Mouse (Mus musculus): ENCODE measurements around the gene Dph1. TPM values are rescaled to one million over a fixed set of nuclear protein-coding genes. Genes with fewer than 3 reads are reported as not detected.
"Not testable (repeated sequence)": the region's sequence is repeated elsewhere in the genome, so short reads cannot be mapped to it uniquely, and the experiment has no call there.

Gene Dph1
- polyA plus RNA-seq, 1 experiment from 2014 or later = 21.3 TPM

DNA sequence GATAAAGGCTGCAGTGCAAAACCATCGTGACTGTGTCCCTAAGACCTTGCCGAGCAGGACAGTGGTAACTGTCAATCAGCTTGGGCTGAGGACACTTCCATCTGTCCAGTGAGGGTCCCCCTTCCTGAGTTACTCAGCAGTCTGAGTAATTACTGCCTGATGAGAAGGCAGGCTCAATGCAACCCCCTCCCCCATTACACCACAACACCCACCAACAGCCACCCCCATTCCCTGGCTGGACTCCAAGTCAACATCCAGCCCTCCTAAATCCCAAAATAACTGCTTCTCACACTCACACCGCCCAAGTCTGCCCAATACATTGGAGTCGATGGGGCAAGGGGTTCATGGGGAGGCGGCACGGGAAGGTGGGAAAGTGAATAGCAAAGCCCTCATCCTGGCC is 800 bp upstream of the Dph1 start:
- peak overlapping the region; percentile 18; the same call in 1 of the 2 replicates for H3K4me2 ChIP-seq
- peaks cover 70% of the 10 kb centered on the region for H3K4me1 ChIP-seq
- no peak overlapping the region for H3K4me3 ChIP-seq
- peak overlapping the region; percentile 40; the same call in 1 of the 2 replicates for H3K9ac ChIP-seq
- H3K27ac ChIP-seq (replicated peaks) = peak overlapping the region; percentile 36
- peaks cover 51% of the 10 kb centered on the region for H3K27me3 ChIP-seq (replicated peaks)
- ATAC-seq (ENCODE audit: extremely low read depth, insufficient number of reproducible peaks, low FRiP score, low TSS enrichment) = no peak
- H3K36me3 ChIP-seq = no peaks in the 10 kb centered on the region
- no peaks in the 10 kb centered on the region for H3K9me3 ChIP-seq
- 36% methylated on average over 6 of the region's 6 CpGs for WGBS

DNA sequence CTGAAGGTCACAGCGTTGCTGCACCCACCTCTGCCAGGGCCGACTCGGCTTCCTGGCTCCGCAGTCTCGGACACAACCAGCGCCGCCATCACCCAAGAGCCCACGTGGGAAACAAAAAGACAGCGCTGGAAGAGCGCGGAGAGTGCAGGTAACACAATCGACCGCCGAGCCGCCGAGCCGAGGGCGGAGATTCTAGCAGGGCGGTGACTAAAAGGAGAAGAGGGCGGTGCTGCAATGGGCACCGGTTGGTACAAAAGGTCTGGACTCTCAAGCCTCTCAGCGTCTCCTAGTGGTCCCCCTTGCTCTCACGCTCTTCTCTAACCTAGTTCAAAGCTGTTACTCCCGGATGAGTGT is 693 bp downstream of the Dph1 start:
- peaks cover 8% of the 10 kb centered on the region; the same call in 1 of the 2 replicates for H3K36me3 ChIP-seq
- peaks cover 62% of the 10 kb centered on the region for H3K4me1 ChIP-seq
- peak overlapping the region; percentile 98 for H3K4me2 ChIP-seq
- peak overlapping the region; percentile 95 for H3K4me3 ChIP-seq
- peak overlapping the region; percentile 89 for H3K9ac ChIP-seq
- under 1% methylated on average over 24 of the region's 24 CpGs for WGBS
- peak; percentile 35; the same call in 1 of the 2 replicates for ATAC-seq (ENCODE audit: extremely low read depth, insufficient number of reproducible peaks, low FRiP score, low TSS enrichment)
- peak overlapping the region; percentile 64 for H3K27ac ChIP-seq (replicated peaks)
- peaks cover 36% of the 10 kb centered on the region for H3K27me3 ChIP-seq (replicated peaks)
- H3K9me3 ChIP-seq = no peaks in the 10 kb centered on the region

DNA sequence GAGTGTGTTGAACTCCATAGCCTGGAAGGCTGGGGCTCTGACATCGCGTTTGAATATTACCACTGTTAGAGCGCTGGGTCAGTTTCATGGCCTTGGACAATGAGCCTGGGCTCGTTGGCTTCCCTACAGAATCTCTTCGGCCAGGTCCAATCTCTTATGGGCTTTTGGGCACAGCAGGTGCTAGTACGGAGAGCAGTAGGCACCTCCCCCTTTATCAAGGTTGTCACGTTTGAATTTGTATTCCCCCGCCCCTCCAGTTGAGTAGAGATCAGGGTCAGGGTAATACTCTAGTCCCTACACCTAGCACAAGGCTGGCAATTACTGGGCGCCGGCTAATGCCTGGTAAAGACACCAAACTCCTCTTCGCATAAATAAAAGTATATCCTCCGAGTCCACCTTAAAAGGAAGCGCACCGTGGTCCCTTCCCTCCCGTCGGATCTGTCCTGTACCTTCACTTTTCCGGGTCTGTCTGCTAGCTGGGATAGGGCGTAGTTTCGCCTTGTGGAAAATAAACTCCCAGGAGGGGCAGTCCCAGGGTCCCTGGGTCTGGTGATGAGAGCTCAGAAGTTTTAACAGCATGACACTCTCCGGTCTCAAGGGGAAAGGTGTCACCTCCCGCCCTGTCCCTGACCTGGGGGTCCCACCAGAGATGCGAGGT is 1.2 kb downstream of the Dph1 start:
- Histone ChIP-seq H3K27ac (replicated peaks) (peak overlapping the region; percentile 51), H3K4me2 (peak overlapping the region; percentile 98), H3K36me3 (peaks cover 11% of the 10 kb centered on the region; the same call in 1 of the 2 replicates), H3K9me3 (no peaks in the 10 kb centered on the region), H3K9ac (peak overlapping the region; percentile 89), H3K27me3 (replicated peaks) (peaks cover 31% of the 10 kb centered on the region), H3K4me1 (peaks cover 57% of the 10 kb centered on the region), H3K4me3 (peak overlapping the region; percentile 95)
- WGBS = under 1% methylated on average over 22 of the region's 22 CpGs
- ATAC-seq (ENCODE audit: extremely low read depth, insufficient number of reproducible peaks, low FRiP score, low TSS enrichment) = no peak

DNA sequence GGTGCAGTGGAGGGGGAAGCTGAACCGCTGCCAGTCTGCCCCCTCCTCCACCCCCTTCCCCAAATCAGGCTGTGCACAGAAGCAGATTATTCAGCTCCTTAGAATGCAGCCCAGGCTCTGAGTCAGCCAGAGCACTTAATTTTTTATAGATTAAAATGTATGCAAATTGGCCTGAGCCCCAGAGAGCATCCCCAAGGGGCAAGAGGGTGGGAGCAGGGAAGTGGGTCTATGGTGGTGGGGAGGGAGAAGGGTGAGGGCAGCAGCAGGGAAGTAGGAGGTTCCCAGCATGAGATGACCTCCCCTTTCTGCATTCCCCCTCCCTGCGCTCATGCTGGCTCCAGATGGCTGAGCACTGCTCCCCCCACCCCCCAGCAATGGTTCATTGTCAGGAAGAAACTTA is 6.1 kb downstream of the Dph1 start:
- H3K36me3 ChIP-seq = peaks cover 58% of the 10 kb centered on the region
- no peaks in the 10 kb centered on the region for H3K9me3 ChIP-seq
- no peak overlapping the region for H3K4me2 ChIP-seq
- no peak overlapping the region for H3K27ac ChIP-seq (replicated peaks)
- no peaks in the 10 kb centered on the region for H3K27me3 ChIP-seq (replicated peaks)
- no peak overlapping the region for H3K4me3 ChIP-seq
- H3K9ac ChIP-seq = no peak overlapping the region
- no peak for ATAC-seq (ENCODE audit: extremely low read depth, insufficient number of reproducible peaks, low FRiP score, low TSS enrichment)
- WGBS = 67% methylated on average over 2 of the region's 2 CpGs
- peaks cover 14% of the 10 kb centered on the region for H3K4me1 ChIP-seq

DNA sequence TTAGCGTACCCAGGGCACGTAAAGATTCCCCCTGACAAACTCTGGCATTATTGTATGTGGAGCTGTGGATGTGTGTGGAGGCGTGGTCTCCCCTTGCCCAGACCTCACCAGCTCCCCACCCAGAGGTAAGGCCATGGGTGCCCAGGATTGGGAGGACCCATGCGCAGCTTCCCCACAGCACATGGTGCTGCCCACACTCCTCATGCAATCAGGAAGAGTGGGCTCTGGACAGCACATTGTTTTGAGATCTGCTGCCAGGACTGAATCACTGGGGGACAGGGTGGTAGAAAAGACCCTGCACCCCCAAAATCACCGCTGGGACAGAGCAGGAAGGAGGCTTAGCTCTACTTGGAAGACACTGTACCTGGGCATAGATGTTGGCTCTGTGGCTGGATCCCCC is 6.5 kb downstream of the Dph1 start:
- no peak overlapping the region for H3K9ac ChIP-seq
- H3K9me3 ChIP-seq = no peaks in the 10 kb centered on the region
- WGBS = 89% methylated on average over 5 of the region's 5 CpGs
- H3K4me1 ChIP-seq = peaks cover 14% of the 10 kb centered on the region
- H3K4me3 ChIP-seq = no peak overlapping the region
- no peak overlapping the region for H3K27ac ChIP-seq (replicated peaks)
- H3K4me2 ChIP-seq = no peak overlapping the region
- H3K36me3 ChIP-seq = peaks cover 58% of the 10 kb centered on the region
- no peaks in the 10 kb centered on the region for H3K27me3 ChIP-seq (replicated peaks)
- no peak for ATAC-seq (ENCODE audit: extremely low read depth, insufficient number of reproducible peaks, low FRiP score, low TSS enrichment)

DNA sequence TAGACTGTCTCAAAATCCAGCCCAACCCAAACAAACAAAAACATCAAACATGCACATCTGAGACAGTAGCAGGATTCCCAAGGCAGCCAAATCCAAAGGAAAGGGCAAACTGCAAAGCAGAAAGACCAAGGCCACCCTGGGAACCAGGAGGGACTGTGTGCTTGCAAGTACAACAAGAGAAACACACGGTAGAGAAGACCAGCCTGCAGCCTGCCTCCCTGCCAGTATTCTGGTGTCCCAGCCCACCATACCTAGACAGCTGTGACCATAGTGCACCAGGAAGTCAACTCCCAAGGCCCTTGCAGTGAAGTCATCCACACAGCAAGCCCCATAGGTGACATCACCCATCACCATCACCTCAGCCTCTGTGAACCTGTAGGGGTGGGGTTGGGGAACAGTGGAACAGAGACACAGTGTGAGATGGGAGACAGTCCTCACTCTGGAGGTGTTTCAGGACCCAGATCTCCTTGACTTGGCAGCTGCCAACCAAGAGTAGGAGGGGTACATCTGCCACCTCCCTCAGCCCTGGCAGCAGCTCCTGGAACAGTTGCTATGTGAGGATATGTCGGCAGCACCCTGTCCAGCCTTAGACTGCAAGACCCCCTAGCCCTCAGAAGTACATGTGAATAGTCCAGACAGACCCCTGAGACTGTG is 7.0 kb downstream of the Dph1 start:
- no peak overlapping the region for H3K4me3 ChIP-seq
- no peaks in the 10 kb centered on the region for H3K27me3 ChIP-seq (replicated peaks)
- H3K36me3 ChIP-seq = peaks cover 58% of the 10 kb centered on the region
- no peak overlapping the region for H3K9ac ChIP-seq
- H3K4me2 ChIP-seq = no peak overlapping the region
- peaks cover 14% of the 10 kb centered on the region for H3K4me1 ChIP-seq
- 78% methylated on average over 2 of the region's 2 CpGs for WGBS
- ATAC-seq (ENCODE audit: extremely low read depth, insufficient number of reproducible peaks, low FRiP score, low TSS enrichment) = no peak
- no peaks in the 10 kb centered on the region for H3K9me3 ChIP-seq
- no peak overlapping the region for H3K27ac ChIP-seq (replicated peaks)

DNA sequence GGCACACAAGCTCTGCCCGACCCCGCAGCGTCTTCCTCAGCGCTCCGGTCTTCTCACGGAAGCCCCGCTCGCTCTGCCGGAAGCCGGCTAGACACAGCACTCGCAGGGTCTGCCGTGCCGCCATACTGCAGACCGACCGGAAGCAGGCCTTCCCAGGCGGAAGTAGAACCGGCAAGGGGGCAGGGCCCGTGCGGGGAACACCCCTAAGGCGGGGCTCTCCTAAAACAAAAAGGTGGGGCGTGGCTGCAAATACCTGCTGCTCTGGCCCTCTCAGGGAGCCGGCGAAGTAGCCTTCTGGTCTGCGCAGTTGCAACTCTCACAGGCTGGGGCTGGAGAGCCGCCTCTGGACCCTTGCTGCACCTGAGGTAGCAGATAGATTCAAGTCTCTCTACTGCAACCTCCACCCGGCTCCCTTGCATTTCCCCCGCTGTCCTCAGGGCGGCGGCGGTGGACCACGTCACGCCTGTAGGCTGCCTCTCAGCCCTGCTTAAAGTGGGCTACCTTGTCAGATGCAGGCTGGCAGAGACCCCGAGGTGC is 12.3 kb downstream of the Dph1 start, which contains the start of gene Ovca2:
TSS of gene Ovca2 (minus strand) at position 164 of the 537 bp plus-strand sequence.
- Histone ChIP-seq H3K4me2 (peak within 1 kb of the TSS; percentile 82), H3K4me1 (peaks cover 23% of the 10 kb centered on the region), H3K4me3 (peak within 1 kb of the TSS; percentile 74), H3K36me3 (peaks cover 56% of the 10 kb centered on the region), H3K27ac (replicated peaks) (peak within 1 kb of the TSS; percentile 78), H3K9me3 (no peaks in the 10 kb centered on the region), H3K9ac (peak within 1 kb of the TSS; percentile 87), H3K27me3 (replicated peaks) (peaks cover 17% of the 10 kb centered on the region)
- under 1% methylated on average over 33 of the region's 33 CpGs for WGBS
- peak; percentile 80 for ATAC-seq (ENCODE audit: extremely low read depth, insufficient number of reproducible peaks, low FRiP score, low TSS enrichment)

DNA sequence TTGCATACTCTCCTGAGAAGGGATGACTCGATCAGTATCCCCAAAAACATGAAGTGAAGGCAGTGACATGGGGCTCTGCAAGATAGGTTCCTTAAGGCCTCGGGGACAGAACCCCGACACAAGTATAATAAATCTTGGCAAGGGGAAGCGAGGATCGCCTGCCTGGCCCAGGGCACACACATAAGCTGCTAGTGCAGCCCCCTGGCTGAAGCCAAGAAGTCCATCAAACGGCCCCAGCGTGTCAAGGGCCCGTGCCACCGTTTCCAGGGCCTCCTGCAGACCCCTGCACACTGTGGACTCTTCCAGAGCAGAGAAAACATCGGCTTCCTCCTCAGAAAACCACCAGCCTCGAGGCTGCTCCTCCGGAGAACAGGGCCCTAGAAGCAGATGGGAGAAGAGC is 13.0 kb downstream of the Dph1 start:
- Histone ChIP-seq H3K4me1 (peaks cover 29% of the 10 kb centered on the region), H3K27me3 (replicated peaks) (peaks cover 24% of the 10 kb centered on the region), H3K9me3 (no peaks in the 10 kb centered on the region), H3K9ac (peak overlapping the region; percentile 87), H3K4me3 (peak overlapping the region; percentile 74), H3K4me2 (peak overlapping the region; percentile 82), H3K27ac (replicated peaks) (peak overlapping the region; percentile 78; the same call in 1 of the 2 replicates), H3K36me3 (peaks cover 49% of the 10 kb centered on the region)
- WGBS = 49% methylated on average over 12 of the region's 12 CpGs
- ATAC-seq (ENCODE audit: extremely low read depth, insufficient number of reproducible peaks, low FRiP score, low TSS enrichment) = no peak

DNA sequence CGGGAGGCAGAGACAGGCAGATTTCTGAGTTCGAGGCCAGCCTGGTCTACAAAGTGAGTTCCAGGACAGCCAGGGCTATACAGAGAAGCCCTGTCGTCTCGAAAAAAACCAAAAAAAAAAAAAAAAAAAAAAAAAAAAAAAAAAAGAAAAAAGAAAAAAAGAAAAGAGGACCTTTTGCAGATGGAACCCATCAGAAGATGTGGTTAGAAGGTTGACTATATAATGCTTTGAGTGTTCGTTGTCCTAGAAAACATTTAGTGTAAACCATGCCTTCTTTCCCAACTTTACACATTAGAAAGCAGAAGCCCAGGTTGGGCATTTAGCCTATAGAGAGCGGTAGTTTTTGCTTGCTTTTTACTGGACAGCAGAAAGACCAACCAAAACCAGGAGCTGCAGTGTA is 16.5 kb downstream of the Dph1 start:
- H3K4me3 ChIP-seq; H3K4me2 ChIP-seq; H3K9me3 ChIP-seq; H3K9ac ChIP-seq; H3K27ac ChIP-seq (replicated peaks); ATAC-seq (ENCODE audit: extremely low read depth, insufficient number of reproducible peaks, low FRiP score, low TSS enrichment): not testable (repeated sequence)
- Histone ChIP-seq H3K27me3 (replicated peaks) (peaks cover 58% of the 10 kb centered on the region), H3K4me1 (peaks cover 58% of the 10 kb centered on the region), H3K36me3 (peaks cover 19% of the 10 kb centered on the region)
- WGBS = 73% methylated on average over 6 of the region's 6 CpGs

DNA sequence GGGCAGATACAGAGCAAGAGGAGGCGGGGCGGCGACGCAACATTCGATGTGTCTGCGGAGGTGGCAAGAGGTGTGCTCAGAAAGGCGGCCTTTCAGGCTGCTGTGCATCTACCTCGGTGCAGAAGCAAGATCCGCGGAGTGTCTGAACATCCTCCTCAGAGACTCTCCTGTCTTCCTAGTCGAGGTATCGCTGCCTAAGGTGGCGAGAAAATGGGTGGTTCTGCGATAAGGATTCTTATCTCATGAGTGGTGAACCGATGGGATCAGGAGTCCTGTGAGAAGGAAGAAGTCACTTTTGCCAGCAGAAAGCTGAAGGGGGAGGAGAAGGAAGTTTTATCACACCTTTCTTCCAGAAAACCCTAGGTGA is 17.3 kb downstream of the Dph1 start:
- no peak for ATAC-seq (ENCODE audit: extremely low read depth, insufficient number of reproducible peaks, low FRiP score, low TSS enrichment)
- H3K36me3 ChIP-seq = peaks cover 19% of the 10 kb centered on the region
- no peak overlapping the region for H3K27ac ChIP-seq (replicated peaks)
- no peaks in the 10 kb centered on the region for H3K9me3 ChIP-seq
- peak overlapping the region; percentile 79 for H3K4me3 ChIP-seq
- peaks cover 66% of the 10 kb centered on the region for H3K27me3 ChIP-seq (replicated peaks)
- H3K4me1 ChIP-seq = peaks cover 58% of the 10 kb centered on the region
- peak overlapping the region; percentile 34; the same call in 1 of the 2 replicates for H3K9ac ChIP-seq
- H3K4me2 ChIP-seq = peak overlapping the region; percentile 82
- 2% methylated on average over 15 of the region's 15 CpGs for WGBS

DNA sequence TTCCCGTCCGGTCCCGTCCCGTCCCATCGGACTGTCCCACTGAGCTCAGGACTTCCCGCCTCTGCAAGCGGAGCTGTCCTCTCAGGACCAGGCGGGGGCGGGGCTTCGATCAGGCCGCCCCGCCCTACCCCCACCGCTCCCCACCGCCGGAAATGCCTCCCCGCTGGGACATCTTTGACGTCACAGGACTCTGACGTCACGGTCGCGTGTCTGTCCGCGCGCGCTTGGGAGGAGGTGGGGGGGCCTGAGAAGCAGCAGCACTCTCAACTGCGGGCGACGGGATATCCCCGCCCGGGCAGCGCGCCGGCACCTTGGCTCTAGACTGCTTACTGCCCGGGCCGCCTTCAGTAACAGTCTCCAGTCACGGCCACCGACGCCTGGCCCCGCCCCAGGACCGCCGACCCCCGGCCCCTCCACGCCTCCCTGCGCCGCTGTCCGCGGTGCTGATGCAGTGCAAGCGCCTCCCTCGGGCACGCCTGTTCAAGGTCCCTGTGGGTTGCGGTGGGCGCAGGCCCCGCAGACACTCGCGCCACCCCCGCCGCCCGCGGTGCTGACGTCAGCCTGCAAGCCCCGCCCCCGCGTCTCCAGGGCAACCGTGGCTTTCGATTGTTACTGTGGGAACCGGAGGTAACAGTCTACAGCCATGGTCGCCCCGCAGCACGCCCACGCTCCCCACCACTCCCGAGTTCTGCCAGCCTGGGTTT is 17.8 kb downstream of the Dph1 start:
- H3K27me3 ChIP-seq (replicated peaks) = peaks cover 72% of the 10 kb centered on the region
- WGBS = under 1% methylated on average over 70 of the region's 71 CpGs
- H3K4me1 ChIP-seq = peaks cover 63% of the 10 kb centered on the region
- peaks cover 19% of the 10 kb centered on the region for H3K36me3 ChIP-seq
- peak overlapping the region; percentile 34 for H3K9ac ChIP-seq
- peak; percentile 64; the same call in 1 of the 2 replicates for ATAC-seq (ENCODE audit: extremely low read depth, insufficient number of reproducible peaks, low FRiP score, low TSS enrichment)
- peak overlapping the region; percentile 79 for H3K4me3 ChIP-seq
- H3K9me3 ChIP-seq = no peaks in the 10 kb centered on the region
- H3K27ac ChIP-seq (replicated peaks) = no peak overlapping the region
- H3K4me2 ChIP-seq = peak overlapping the region; percentile 82
